Mouse (Mus musculus) embryonic fibroblast, embryonic 13.5 days (primary cell): ENCODE results near the gene Zbtb32. TPM values are rescaled to one million over a fixed set of nuclear protein-coding genes. Genes with fewer than 3 reads are reported as not detected.

Experiments
- H3K27ac ChIP-seq: 2 replicates; pipeline ENCODE4 v1.5.1; 2012; ENCODE audit warnings: low read length, control low read depth, inconsistent platforms; ENCODE audit not compliant: insufficient read depth
- H3K4me1 ChIP-seq: 2 replicates; pipeline ENCODE4 v1.6.1; 2011; ENCODE audit warnings: low read length; ENCODE audit not compliant: control insufficient read depth, insufficient read depth
- H3K4me3 ChIP-seq: 2 replicates; pipeline ENCODE4 v1.5.1; 2011; ENCODE audit warnings: mild to moderate bottlenecking, control low read depth, low read length; ENCODE audit not compliant: insufficient read depth
- CTCF ChIP-seq: IDR thresholded peaks from 2 replicates; pipeline ENCODE4 v1.5.1; 2011; ENCODE audit warnings: mild to moderate bottlenecking, control low read depth, low read length, moderate library complexity, borderline replicate concordance; ENCODE audit not compliant: insufficient read depth
- POLR2A ChIP-seq: IDR thresholded peaks from 2 replicates; pipeline ENCODE4 v1.6.1; 2011; ENCODE audit warnings: low read depth, mild to moderate bottlenecking, control low read depth, low read length, moderate library complexity
- polyA plus RNA-seq: library from polyadenylated mRNA; stranded (reverse); fragments of >200 nt; gene quantifications from 2 replicates; pipeline ENCODE4 v1.2.4, GENCODE M21; 2011; ENCODE audit warnings: low read depth; ENCODE audit not compliant: missing spikeins, insufficient read length

Zbtb32 gene
- polyA plus RNA-seq, result not detected in 2 replicates

GRCm38 (mm10) chr7:30598786-30599185 is at the start of gene Zbtb32:
Gene Zbtb32 (minus strand): TSS chr7:30598909.
- no peak within 1 kb of the TSS for H3K27ac ChIP-seq
- TF ChIP-seq CTCF (no peak), POLR2A (no peak)

GRCm38 (mm10) chr7:30639083-30639482 is 40.4 kb upstream of the Zbtb32 start:
- no peak for TF ChIP-seq POLR2A
- no peak for TF ChIP-seq CTCF
- Histone ChIP-seq H3K4me3 (no peak overlapping the region), H3K4me1 (no peaks in the 10 kb centered on the region), H3K27ac (no peak overlapping the region)

More at GRCm38 (mm10) chr7:30598786-30599185, at the start of gene Zbtb32:
- Histone ChIP-seq H3K4me3 (no peak within 1 kb of the TSS), H3K4me1 (no peaks in the 10 kb centered on the region)

- Histone ChIP-seq H3K4me3 (no peak overlapping the region), H3K27ac (no peak overlapping the region), H3K4me1 (no peaks in the 10 kb centered on the region)
- TF ChIP-seq POLR2A (no peak), CTCF (no peak)
Observed at GRCm38 (mm10) chr7:30636395-30636794, 37.7 kb upstream of the Zbtb32 start.

- H3K4me1 ChIP-seq, result no peaks in the 10 kb centered on the region
- no peak within 1 kb of the TSS for H3K4me3 ChIP-seq
- TF ChIP-seq CTCF (no peak), POLR2A (no peak)
- H3K27ac ChIP-seq, result no peak within 1 kb of the TSS
Observed at GRCm38 (mm10) chr7:30635752-30636151, 37.0 kb upstream of the Zbtb32 start, which contains the start of gene Etv2. Gene Etv2 (minus strand): TSS chr7:30635852.

GRCm38 (mm10) chr7:30634621-30635020 is 35.9 kb upstream of the Zbtb32 start:
- TF ChIP-seq CTCF (0 out of 2 replicates have a peak, but pooled peaks have one; percentile 13), POLR2A (no peak)
- no peak overlapping the region for H3K4me3 ChIP-seq
- no peaks in the 10 kb centered on the region for H3K4me1 ChIP-seq
- H3K27ac ChIP-seq, result no peak overlapping the region

- no peaks in the 10 kb centered on the region for H3K4me1 ChIP-seq
- no peak for TF ChIP-seq POLR2A
- no peak for TF ChIP-seq CTCF
- H3K4me3 ChIP-seq, result no peak overlapping the region
- no peak overlapping the region for H3K27ac ChIP-seq
Observed at GRCm38 (mm10) chr7:30633762-30634412, 35.2 kb upstream of the Zbtb32 start.

- H3K27ac ChIP-seq, result no peak overlapping the region
- TF ChIP-seq POLR2A, result no peak
- TF ChIP-seq CTCF, result no peak
- H3K4me1 ChIP-seq, result no peaks in the 10 kb centered on the region
- H3K4me3 ChIP-seq, result no peak overlapping the region
Observed at GRCm38 (mm10) chr7:30629013-30629412, 30.3 kb upstream of the Zbtb32 start.

- TF ChIP-seq POLR2A, result no peak
- no peak for TF ChIP-seq CTCF
- H3K4me1 ChIP-seq, result no peaks in the 10 kb centered on the region
- H3K4me3 ChIP-seq, result no peak overlapping the region
- H3K27ac ChIP-seq, result no peak overlapping the region
Observed at GRCm38 (mm10) chr7:30626647-30627046, 27.9 kb upstream of the Zbtb32 start.

GRCm38 (mm10) chr7:30625530-30626384 is 27.0 kb upstream of the Zbtb32 start, which contains the start of gene Cox6b1:
Gene Cox6b1 (minus strand): TSS chr7:30626151.
- TF ChIP-seq POLR2A, result peak; percentile 91
- TF ChIP-seq CTCF, result no peak
- Histone ChIP-seq H3K27ac (no peak within 1 kb of the TSS), H3K4me1 (no peaks in the 10 kb centered on the region), H3K4me3 (peak within 1 kb of the TSS; percentile 98)
